Mouse (Mus musculus): ENCODE data around the gene Fam107b. TPM values are rescaled to one million over a fixed set of nuclear protein-coding genes. Genes with fewer than 3 reads are reported as not detected.

The Fam107b gene
- polyA plus RNA-seq, 1 experiment from 2014 or later = 56.7 TPM

GRCm38 (mm10) chr2:3728090-3728489, 157.8 kb downstream of the Fam107b start:
- Histone ChIP-seq H3K9ac (ENCODE audit: low read length) (no peak overlapping the region), H3K27ac (ENCODE audit: low read depth, low read length) (no peak overlapping the region), H3K9me3 (ENCODE audit: control insufficient read depth, low read length) (no peaks in the 10 kb centered on the region), H3K36me3 (ENCODE audit: control insufficient read depth, insufficient read depth, low read length) (no peaks in the 10 kb centered on the region), H3K4me3 (ENCODE audit: low read depth, low read length) (no peak overlapping the region), H3K27me3 (ENCODE audit: control insufficient read depth, insufficient read depth, low read length) (no peaks in the 10 kb centered on the region), H3K4me1 (replicated peaks; ENCODE audit: control insufficient read depth, insufficient read depth, low read length) (no peaks in the 10 kb centered on the region; the same call in 1 of the 2 replicates), H3K4me2 (ENCODE audit: low read depth, low read length, severe bottlenecking) (no peak overlapping the region)
- no peak for DNase-seq (ENCODE audit: low spot score)
- ATAC-seq (replicated peaks; ENCODE audit: low FRiP score) = no peak
- 92% methylated on average over 4 of the region's 4 CpGs for whole genome bisulfite sequencing

GRCm38 (mm10) chr2:3729586-3729985, 159.3 kb downstream of the Fam107b start:
- ATAC-seq (replicated peaks; ENCODE audit: low FRiP score) = no peak
- no peak overlapping the region for H3K9ac ChIP-seq (ENCODE audit: low read length)
- H3K4me2 ChIP-seq (ENCODE audit: low read depth, low read length, severe bottlenecking) = no peak overlapping the region
- 87% methylated on average over 3 of the region's 3 CpGs for WGBS
- H3K36me3 ChIP-seq (ENCODE audit: control insufficient read depth, insufficient read depth, low read length) = no peaks in the 10 kb centered on the region
- H3K27me3 ChIP-seq (ENCODE audit: control insufficient read depth, insufficient read depth, low read length) = no peaks in the 10 kb centered on the region
- no peak overlapping the region for H3K27ac ChIP-seq (ENCODE audit: low read depth, low read length)
- no peaks in the 10 kb centered on the region; the same call in 1 of the 2 replicates for H3K4me1 ChIP-seq (replicated peaks; ENCODE audit: control insufficient read depth, insufficient read depth, low read length)
- no peak overlapping the region for H3K4me3 ChIP-seq (ENCODE audit: low read depth, low read length)
- H3K9me3 ChIP-seq (ENCODE audit: control insufficient read depth, low read length) = no peaks in the 10 kb centered on the region
- no peak for DNase-seq (ENCODE audit: low spot score)

- Histone ChIP-seq H3K4me3 (ENCODE audit: low read depth, low read length) (no peak overlapping the region), H3K27ac (ENCODE audit: low read depth, low read length) (no peak overlapping the region), H3K27me3 (ENCODE audit: control insufficient read depth, insufficient read depth, low read length) (no peaks in the 10 kb centered on the region), H3K36me3 (ENCODE audit: control insufficient read depth, insufficient read depth, low read length) (no peaks in the 10 kb centered on the region), H3K4me1 (replicated peaks; ENCODE audit: control insufficient read depth, insufficient read depth, low read length) (no peaks in the 10 kb centered on the region; the same call in 1 of the 2 replicates), H3K9me3 (ENCODE audit: control insufficient read depth, low read length) (no peaks in the 10 kb centered on the region), H3K9ac (ENCODE audit: low read length) (no peak overlapping the region), H3K4me2 (ENCODE audit: low read depth, low read length, severe bottlenecking) (no peak overlapping the region)
- ATAC-seq (replicated peaks; ENCODE audit: low FRiP score) = no peak
- DNase-seq (ENCODE audit: low spot score) = no peak
- WGBS = 69% methylated on average over 10 of the region's 10 CpGs
Observed at GRCm38 (mm10) chr2:3730744-3731143, 160.5 kb downstream of the Fam107b start.

- WGBS = 91% methylated on average over 14 of the region's 14 CpGs
- no peak for ATAC-seq (replicated peaks; ENCODE audit: low FRiP score)
Observed at GRCm38 (mm10) chr2:3731316-3732015, 161.2 kb downstream of the Fam107b start.

GRCm38 (mm10) chr2:3737917-3738694, 167.8 kb downstream of the Fam107b start:
- no peak overlapping the region for H3K9ac ChIP-seq (ENCODE audit: low read length)
- no peaks in the 10 kb centered on the region; the same call in 1 of the 2 replicates for H3K4me1 ChIP-seq (replicated peaks; ENCODE audit: control insufficient read depth, insufficient read depth, low read length)
- H3K27me3 ChIP-seq (ENCODE audit: control insufficient read depth, insufficient read depth, low read length) = no peaks in the 10 kb centered on the region
- H3K4me2 ChIP-seq (ENCODE audit: low read depth, low read length, severe bottlenecking) = no peak overlapping the region
- H3K27ac ChIP-seq (ENCODE audit: low read depth, low read length) = no peak overlapping the region
- H3K36me3 ChIP-seq (ENCODE audit: control insufficient read depth, insufficient read depth, low read length) = no peaks in the 10 kb centered on the region; the same call in 1 of the 2 replicates
- DNase-seq (ENCODE audit: low spot score) (no peak), ATAC-seq (replicated peaks; ENCODE audit: low FRiP score) (no peak)
- H3K4me3 ChIP-seq (ENCODE audit: low read depth, low read length) = no peak overlapping the region
- WGBS = 67% methylated on average over 6 of the region's 6 CpGs
- no peaks in the 10 kb centered on the region for H3K9me3 ChIP-seq (ENCODE audit: control insufficient read depth, low read length)

More at GRCm38 (mm10) chr2:3731316-3732015, 161.2 kb downstream of the Fam107b start:
- no peak overlapping the region for H3K9ac ChIP-seq (ENCODE audit: low read length)
- no peak for DNase-seq (ENCODE audit: low spot score)
- no peak overlapping the region for H3K4me3 ChIP-seq (ENCODE audit: low read depth, low read length)
- H3K36me3 ChIP-seq (ENCODE audit: control insufficient read depth, insufficient read depth, low read length) = no peaks in the 10 kb centered on the region
- no peak overlapping the region for H3K27ac ChIP-seq (ENCODE audit: low read depth, low read length)
- H3K4me1 ChIP-seq (replicated peaks; ENCODE audit: control insufficient read depth, insufficient read depth, low read length) = no peaks in the 10 kb centered on the region; the same call in 1 of the 2 replicates
- no peak overlapping the region for H3K4me2 ChIP-seq (ENCODE audit: low read depth, low read length, severe bottlenecking)
- no peaks in the 10 kb centered on the region for H3K27me3 ChIP-seq (ENCODE audit: control insufficient read depth, insufficient read depth, low read length)
- H3K9me3 ChIP-seq (ENCODE audit: control insufficient read depth, low read length) = no peaks in the 10 kb centered on the region

- no peak overlapping the region for H3K4me2 ChIP-seq (ENCODE audit: low read depth, low read length, severe bottlenecking)
- DNase-seq (ENCODE audit: low spot score) = no peak
- no peak overlapping the region for H3K27ac ChIP-seq (ENCODE audit: low read depth, low read length)
- no peak overlapping the region for H3K4me3 ChIP-seq (ENCODE audit: low read depth, low read length)
- no peaks in the 10 kb centered on the region; the same call in 1 of the 2 replicates for H3K4me1 ChIP-seq (replicated peaks; ENCODE audit: control insufficient read depth, insufficient read depth, low read length)
- 93% methylated on average over 12 of the region's 12 CpGs for WGBS
- H3K9me3 ChIP-seq (ENCODE audit: control insufficient read depth, low read length) = no peaks in the 10 kb centered on the region
- no peak for ATAC-seq (replicated peaks; ENCODE audit: low FRiP score)
- H3K9ac ChIP-seq (ENCODE audit: low read length) = no peak overlapping the region
- no peaks in the 10 kb centered on the region for H3K27me3 ChIP-seq (ENCODE audit: control insufficient read depth, insufficient read depth, low read length)
- no peaks in the 10 kb centered on the region; the same call in 1 of the 2 replicates for H3K36me3 ChIP-seq (ENCODE audit: control insufficient read depth, insufficient read depth, low read length)
Observed at GRCm38 (mm10) chr2:3738734-3739133, 168.4 kb downstream of the Fam107b start.

- 87% methylated on average over 7 of the region's 7 CpGs for WGBS
- no peak overlapping the region for H3K27ac ChIP-seq (ENCODE audit: low read depth, low read length)
- ATAC-seq (replicated peaks; ENCODE audit: low FRiP score) = no peak
Observed at GRCm38 (mm10) chr2:3739351-3739961, 169.2 kb downstream of the Fam107b start.

GRCm38 (mm10) chr2:3740256-3740655, 170.0 kb downstream of the Fam107b start:
- Histone ChIP-seq H3K4me1 (replicated peaks; ENCODE audit: control insufficient read depth, insufficient read depth, low read length) (no peaks in the 10 kb centered on the region; the same call in 1 of the 2 replicates), H3K36me3 (ENCODE audit: control insufficient read depth, insufficient read depth, low read length) (no peaks in the 10 kb centered on the region; the same call in 1 of the 2 replicates), H3K9ac (ENCODE audit: low read length) (no peak overlapping the region), H3K27ac (ENCODE audit: low read depth, low read length) (no peak overlapping the region), H3K4me3 (ENCODE audit: low read depth, low read length) (no peak overlapping the region), H3K9me3 (ENCODE audit: control insufficient read depth, low read length) (no peaks in the 10 kb centered on the region), H3K27me3 (ENCODE audit: control insufficient read depth, insufficient read depth, low read length) (no peaks in the 10 kb centered on the region), H3K4me2 (ENCODE audit: low read depth, low read length, severe bottlenecking) (no peak overlapping the region)
- 84% methylated on average over 3 of the region's 3 CpGs for WGBS
- DNase-seq (ENCODE audit: low spot score) (no peak), ATAC-seq (replicated peaks; ENCODE audit: low FRiP score) (no peak)

More at GRCm38 (mm10) chr2:3739351-3739961, 169.2 kb downstream of the Fam107b start:
- no peaks in the 10 kb centered on the region; the same call in 1 of the 2 replicates for H3K4me1 ChIP-seq (replicated peaks; ENCODE audit: control insufficient read depth, insufficient read depth, low read length)
- H3K27me3 ChIP-seq (ENCODE audit: control insufficient read depth, insufficient read depth, low read length) = no peaks in the 10 kb centered on the region
- no peak overlapping the region for H3K4me3 ChIP-seq (ENCODE audit: low read depth, low read length)
- H3K9me3 ChIP-seq (ENCODE audit: control insufficient read depth, low read length) = no peaks in the 10 kb centered on the region
- H3K4me2 ChIP-seq (ENCODE audit: low read depth, low read length, severe bottlenecking) = no peak overlapping the region
- no peaks in the 10 kb centered on the region; the same call in 1 of the 2 replicates for H3K36me3 ChIP-seq (ENCODE audit: control insufficient read depth, insufficient read depth, low read length)
- no peak for DNase-seq (ENCODE audit: low spot score)
- no peak overlapping the region for H3K9ac ChIP-seq (ENCODE audit: low read length)
